Mouse (Mus musculus) inflammation-experienced regulatory T-cells, adult 6 months (primary cell): ENCODE measurements at regions not wholly inside any gene's neighbourhood (a gene's known extent, or its start where the extent isn't known, plus 50 kb on each side); places are given as distances from the start of the nearest gene placed in this dataset.

Experiments
- ATAC-seq: one replicate; pipeline ENCODE4 v1.8.0; 2017

DNA sequence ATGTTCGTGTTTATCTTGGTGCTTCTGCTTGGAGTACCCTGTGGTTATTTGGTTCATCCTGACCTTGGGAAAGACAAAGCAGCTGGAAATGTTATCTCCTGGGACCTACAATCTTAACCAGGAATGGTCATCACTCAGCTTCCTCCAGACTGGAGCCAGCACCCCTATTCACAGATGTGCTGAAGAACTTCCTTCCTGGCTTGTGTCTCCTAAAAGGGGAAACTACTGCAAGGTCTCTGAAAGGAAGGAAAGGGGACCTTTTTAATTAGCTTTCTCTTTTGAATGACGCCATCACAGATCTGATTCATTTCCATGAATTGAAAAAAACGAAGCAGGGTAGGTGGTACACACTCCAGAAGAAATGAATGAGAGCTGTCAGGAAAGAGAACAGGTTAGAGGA is 476.0 kb upstream of the A1bg start:
- ATAC-seq = no peak

- no peak for ATAC-seq
Observed at GRCm38 (mm10) chr15:61397061-61397460, 474.2 kb upstream of the A1bg start.

DNA sequence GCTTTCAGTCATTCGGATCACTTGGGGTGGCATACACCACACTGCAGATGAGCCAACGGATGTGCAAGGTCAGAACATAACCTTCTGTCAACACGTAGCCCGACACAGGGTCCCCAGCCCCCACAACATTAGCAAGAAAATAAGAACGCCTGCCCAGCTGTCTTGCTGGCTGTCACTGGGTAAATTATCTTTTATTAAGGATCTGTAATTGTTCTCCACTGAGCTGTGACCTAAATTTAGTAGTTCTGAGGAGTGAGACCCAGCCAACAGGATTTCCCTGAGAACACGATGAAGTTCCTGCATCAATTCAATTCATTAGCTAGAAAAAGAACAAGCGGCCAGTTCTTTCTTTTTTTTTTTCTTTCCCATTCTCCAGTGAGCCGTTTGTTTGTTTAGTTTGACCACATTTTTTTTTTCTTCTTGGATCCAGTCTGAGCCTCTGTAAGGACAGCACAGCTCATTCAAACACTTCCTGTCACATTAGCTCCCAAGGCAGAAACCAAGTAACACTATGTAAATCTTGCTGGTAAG is 472.5 kb upstream of the A1bg start:
- no peak for ATAC-seq

DNA sequence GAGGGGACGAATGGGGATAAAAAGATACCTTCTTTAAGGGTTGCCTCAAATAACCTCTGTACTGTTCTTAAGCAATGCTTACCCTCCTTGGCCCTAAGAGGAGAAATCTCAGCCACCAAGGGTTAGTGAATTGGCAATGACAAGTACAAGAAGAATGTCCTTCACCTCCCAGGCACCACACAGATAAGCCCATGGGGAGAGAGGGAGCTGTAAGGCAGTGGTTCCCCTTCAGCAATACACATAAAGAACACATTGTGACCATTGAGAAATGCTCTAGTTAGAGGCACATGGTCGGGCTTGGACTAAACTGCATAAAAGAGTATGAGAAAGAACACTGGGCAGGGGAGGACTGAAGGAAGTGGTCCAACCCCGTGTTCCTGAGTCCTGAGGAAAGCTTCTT is 457.9 kb upstream of the A1bg start:
- ATAC-seq = no peak

DNA sequence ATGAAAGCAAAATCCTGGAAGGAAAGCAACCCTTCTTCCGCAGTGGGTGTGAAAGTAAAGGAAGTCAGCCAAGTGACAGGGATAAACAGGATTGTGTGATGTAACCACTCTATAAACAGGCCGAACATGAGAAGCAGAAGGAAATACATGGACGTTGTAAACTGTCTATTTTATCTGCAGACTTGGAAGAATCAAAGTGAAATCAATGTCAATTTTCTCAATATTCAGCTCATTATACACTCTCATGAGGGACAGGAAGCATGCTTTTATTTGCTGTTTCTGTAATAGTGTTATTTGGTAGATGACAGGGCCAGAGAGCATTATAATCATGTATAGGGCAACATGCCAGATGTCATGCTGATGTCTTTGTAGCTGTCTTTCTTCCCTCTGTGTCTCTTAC is 443.5 kb upstream of the A1bg start:
- ATAC-seq = no peak

DNA sequence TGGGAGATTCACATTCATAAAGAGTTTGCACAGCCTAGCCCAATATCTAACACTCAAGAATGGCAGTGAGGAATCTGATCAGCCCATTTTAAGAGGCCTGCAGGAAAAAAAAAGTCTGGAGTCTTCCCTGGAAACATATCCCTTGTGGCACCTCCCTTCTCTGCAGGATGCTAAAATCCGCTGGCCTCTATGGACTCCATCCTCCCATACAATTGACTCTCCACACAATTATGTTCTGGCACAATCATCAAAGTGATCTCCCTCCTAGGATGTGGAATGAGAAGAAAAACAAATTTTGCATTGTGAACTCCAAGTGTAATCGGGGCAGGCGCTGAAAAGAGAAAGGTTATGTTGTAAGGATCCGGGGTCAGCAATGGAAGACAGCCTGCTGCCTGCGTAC is 442.7 kb upstream of the A1bg start:
- no peak for ATAC-seq

DNA sequence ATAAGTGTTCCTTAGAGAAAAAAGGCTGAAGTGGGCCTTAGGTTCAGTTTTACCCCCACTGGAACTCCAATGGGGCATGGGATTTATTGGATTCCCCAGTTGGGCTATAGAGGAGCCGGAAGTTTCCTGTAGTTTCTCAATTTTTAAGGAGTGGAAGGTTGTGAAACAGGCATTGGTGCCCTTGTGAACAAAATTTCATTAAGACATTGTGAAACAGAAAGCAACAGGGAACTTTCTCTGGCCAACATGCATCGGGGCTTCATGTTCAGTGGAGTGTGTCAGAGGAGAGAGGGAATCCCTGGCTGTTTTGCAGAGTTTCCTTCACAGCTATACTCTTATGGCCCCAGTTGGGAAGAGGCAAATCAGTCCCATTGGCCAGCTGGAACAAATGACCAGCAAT is 441.6 kb upstream of the A1bg start:
- no peak for ATAC-seq

DNA sequence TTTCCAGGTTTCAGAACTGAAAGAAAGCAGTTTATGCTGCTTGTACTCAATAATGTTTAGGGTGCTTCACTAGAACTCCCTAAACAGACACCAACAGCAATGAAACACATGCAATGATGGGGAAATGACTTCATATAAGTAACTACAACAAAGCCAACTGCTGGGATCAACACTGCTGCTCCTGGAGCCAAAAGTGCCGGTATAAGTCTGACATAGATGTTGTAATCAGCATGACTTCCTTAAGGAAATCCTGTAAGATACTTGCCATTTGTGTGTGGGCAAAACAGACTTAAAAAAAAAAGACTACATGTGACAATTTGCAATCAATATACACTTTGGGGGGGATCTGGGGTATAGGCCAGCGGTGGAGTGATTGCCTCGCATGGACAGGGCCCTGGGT is 438.4 kb upstream of the A1bg start:
- ATAC-seq = no peak

GRCm38 (mm10) chr15:61355344-61355743 is 432.5 kb upstream of the A1bg start:
- no peak for ATAC-seq

GRCm38 (mm10) chr15:61351729-61352342 is 429.0 kb upstream of the A1bg start:
- ATAC-seq = no peak

DNA sequence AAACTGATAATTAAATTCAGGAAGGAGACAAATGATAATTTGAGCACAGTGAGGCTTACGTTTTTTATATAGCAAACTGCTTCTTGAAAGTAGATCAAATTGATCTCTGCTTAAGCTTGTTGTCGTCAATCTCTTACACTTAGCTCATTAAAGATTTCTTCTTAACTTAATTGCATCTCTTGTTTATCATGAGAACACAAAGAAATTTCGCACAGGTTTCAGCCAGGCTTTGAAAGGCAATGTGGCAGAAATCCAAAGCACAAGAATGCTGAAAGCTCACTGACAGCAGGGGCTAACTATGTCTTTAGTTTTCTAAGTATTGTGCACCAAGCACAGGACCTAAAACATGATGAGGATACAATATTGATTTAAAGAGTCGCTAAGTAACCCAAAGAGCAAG is 422.3 kb upstream of the A1bg start:
- ATAC-seq = no peak

DNA sequence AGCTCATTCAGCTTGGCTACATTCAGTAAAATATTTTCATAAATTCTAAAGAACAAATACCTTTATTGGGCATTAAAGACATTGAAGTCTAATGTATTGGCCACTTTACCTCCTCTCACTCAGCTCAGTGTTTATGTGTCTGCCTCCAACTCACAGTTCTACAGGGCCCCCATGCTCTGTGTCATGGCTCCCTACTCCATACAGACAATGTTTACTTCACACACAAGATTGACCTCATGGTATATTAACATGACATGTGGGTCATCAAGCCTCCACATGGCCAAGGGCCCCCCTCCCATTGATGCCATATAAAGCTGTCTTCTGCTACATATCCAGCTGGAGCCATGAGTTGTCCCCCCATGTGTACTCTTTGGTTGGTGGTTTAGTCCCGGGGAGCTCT is 419.8 kb upstream of the A1bg start:
- ATAC-seq = no peak

DNA sequence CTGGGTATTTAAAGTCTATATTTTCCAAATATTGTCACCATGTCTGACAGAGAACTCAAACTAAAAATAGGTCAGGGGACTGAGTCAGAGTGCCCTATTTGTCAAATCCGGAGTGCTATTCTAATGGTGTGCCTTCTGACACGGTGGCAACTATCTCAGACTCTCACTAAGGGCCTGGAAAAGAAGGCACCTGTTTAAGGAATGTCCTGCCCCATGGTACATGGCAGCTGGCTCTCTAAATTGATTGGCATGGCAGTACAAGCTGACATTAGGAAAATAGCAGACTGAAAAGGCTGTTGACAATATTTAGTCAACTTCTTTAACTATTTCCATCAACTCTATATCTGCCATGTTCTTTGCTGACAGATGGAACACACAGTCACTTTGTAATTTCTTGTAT is 405.1 kb upstream of the A1bg start:
- ATAC-seq = no peak

- no peak for ATAC-seq
Observed at GRCm38 (mm10) chr15:61322243-61322642, 399.4 kb upstream of the A1bg start.

DNA sequence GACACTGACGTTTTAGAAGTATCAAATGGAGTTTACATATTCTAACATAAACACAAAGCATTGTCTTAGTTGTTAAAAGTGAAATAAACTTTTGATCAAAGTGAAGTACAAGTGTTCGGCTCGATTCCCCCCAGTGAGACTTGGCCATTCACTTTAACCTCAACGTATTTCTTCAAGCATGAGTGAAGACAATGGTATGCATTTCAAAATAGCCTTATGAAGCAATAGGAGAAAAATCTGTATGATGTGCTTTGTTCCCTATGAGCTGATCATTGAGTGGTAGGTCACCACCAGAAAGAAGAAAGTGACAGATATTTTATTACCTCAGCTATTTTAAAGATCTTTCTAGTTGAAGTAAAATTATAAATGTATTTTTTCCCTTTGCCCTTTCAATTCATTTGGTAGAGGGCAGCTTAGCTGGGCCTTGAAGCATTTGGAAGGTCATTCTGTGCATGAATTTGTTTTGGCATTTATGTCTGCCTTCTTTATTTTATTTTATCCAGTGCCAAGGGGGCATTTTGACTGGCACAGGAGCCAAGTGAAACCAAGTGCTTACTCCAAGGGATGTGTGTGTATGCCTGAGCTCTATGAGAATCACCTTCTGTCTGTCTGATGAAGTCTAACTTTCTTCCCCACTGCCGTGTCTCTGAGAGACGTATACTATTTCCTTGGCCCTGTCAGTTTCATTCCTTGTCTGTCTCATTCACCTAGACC is 386.8 kb upstream of the A1bg start:
- ATAC-seq = no peak

GRCm38 (mm10) chr15:61308936-61309335 is 386.1 kb upstream of the A1bg start:
- no peak for ATAC-seq

DNA sequence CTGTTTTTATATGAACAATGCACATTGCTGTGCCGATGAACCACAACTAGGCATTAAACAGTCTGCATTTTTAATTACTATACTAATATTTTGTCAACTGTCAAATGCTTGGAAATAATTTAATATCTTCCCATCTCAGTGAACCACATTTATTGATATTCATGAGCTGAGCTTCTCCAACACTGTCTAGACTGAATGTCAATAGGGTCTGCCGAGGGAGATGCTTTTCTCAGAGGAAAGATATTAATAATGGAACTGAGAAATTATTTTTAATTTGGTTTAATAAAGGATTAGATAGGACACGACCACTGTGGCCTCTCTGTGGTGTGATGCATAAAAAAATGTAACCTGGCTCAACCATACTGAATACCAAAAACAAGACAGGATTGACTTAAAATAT is 381.7 kb upstream of the A1bg start:
- no peak for ATAC-seq

DNA sequence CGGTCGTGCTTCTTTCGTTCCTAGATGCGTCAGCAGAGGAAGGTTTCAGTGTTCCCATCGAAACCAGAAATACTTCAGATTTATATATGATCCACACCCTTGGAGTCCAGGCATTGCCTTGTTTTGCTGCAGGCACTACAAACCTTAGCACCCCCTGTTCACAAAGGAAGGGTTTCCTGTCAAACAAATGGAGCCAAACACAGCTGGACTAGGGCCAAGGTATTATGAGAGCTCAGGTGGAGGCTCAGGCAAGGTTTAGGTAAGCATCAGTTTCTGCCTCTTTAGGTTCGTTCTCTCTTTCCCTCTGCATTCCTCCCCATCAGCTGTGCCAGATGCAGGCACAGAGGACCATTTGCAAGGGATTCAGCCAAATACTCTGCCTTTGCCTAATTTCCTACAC is 377.0 kb upstream of the A1bg start:
- no peak for ATAC-seq

DNA sequence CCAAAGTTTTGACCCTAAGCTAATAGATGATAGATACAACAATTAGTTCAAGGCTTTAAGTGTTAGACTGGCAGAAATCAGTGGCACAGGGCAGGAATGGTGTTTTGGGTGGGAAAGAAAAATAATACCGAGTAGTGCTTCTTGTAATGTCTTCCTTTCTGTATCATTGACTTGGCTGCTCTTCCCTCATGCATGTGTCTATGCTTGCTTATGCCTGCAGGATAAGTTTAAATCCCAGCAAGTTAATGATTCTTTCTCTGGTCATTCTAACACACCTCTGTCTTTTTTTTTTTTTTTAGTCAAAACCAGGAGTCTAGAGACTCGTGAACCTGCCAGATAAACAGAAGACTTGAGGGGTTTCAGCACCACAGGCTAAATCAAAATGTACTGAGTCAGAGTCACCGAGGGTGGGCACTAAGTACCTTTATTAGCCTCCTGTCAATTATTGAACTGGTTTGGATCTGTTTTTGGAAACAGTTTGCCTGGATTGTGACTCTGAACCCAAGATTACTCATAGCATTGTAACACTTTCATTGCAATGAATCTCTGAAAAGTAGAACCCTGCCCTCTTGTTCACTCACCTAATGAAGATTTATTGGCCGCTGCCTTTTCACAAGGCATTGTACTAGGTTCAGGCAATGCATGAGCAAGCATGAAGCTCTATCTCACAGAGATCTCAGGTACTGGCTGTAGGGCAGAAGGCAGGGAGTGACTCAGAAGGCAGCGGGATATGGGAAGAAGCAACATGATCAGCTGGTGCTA is 374.8 kb upstream of the A1bg start:
- no peak for ATAC-seq

- ATAC-seq = no peak
Observed at GRCm38 (mm10) chr15:61294616-61295015, 371.8 kb upstream of the A1bg start.

- ATAC-seq = no peak
Observed at GRCm38 (mm10) chr15:61294131-61294530, 371.3 kb upstream of the A1bg start.

- ATAC-seq = no peak
Observed at GRCm38 (mm10) chr15:61268766-61269165, 346.0 kb upstream of the A1bg start.

- no peak for ATAC-seq
Observed at GRCm38 (mm10) chr15:61259047-61259446, 336.2 kb upstream of the A1bg start.

DNA sequence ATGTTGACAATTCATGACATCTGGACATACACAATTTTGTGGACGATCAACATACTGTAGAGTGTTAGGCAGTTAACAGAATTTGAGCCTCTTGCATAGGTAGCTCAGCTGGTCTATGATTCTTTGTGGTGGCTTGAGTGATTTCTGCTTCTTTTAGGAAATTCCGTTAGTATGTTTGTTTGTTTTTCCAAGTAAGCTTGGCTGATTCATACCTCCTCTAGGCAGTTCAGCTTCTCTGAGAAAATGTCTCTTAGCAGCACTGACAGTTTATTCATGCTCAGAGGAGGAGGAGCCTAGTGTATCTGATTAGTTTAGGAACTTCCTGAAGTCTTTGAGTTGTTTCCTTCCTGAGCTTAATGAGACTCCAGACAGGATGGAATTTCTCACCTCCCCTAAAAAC is 321.7 kb upstream of the A1bg start:
- ATAC-seq = no peak
